Mouse (Mus musculus): ENCODE data around the gene Eif3i.

DNA sequence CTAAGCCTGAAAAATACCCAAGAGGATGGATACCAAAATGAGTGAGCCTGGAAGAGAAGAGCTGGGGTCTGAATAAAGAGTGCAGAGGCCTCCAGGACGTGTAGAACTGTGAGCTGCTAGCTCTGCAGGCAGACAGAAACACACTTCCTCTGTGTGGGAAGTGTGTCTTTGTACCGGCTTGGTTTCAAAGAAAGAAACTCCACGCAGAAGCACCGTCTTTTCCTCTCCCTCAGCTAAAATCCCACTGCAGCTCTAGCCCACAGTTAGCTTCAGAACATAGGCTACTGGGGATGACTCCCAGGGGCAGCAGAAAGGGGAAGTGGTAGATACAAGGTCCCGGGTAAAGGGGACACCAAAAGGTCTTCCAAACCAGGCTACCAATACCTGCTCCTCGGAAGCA is 44.8 kb upstream of the Eif3i start:
- TF ChIP-seq CTCF (conservative IDR thresholded peaks at IDR 0.05; ENCODE audit: low read length) (no peak), NANOG (IDR thresholded peaks at IDR 0.05; ENCODE audit: borderline replicate concordance, low read length) (no peak), POU5F1 (IDR thresholded peaks at IDR 0.05; ENCODE audit: borderline replicate concordance, low read length) (no peak)
